Mouse (Mus musculus) liver, embryonic 13.5 days (tissue): ENCODE results near the gene Ppp1r18. TPM values are rescaled to one million over a fixed set of nuclear protein-coding genes. Genes with fewer than 3 reads are reported as not detected.

ENCODE experiments used
- ATAC-seq: fragments of 200-750 bp; cut with Nextera tagmentation; 2 replicates; pipeline ENCODE4 v1.8.0; 2017; ENCODE audit warnings: low read depth, mild to moderate bottlenecking, moderate number of reproducible peaks, moderate library complexity
- DNase-seq: peaks from one replicate; pipeline ENCODE4 v3.0.0; 2022
- H3K27ac ChIP-seq: fragments of 300-500 bp; sonication (generic); 2 replicates; pipeline ENCODE4 v1.5.1; 2015; ENCODE audit warnings: moderate library complexity, mild to moderate bottlenecking, inconsistent platforms
- H3K27me3 ChIP-seq: fragments of 300-500 bp; sonication (generic); 2 replicates; pipeline ENCODE4 v1.6.1; 2015; ENCODE audit warnings: mild to moderate bottlenecking, inconsistent platforms
- H3K36me3 ChIP-seq: fragments of 300-500 bp; sonication (generic); 2 replicates; pipeline ENCODE4 v1.6.1; 2015; ENCODE audit warnings: mild to moderate bottlenecking, inconsistent platforms
- H3K4me1 ChIP-seq: fragments of 300-500 bp; sonication (generic); replicated peaks from 2 replicates; pipeline ENCODE4 v1.6.1; 2015; ENCODE audit warnings: inconsistent platforms
- H3K4me2 ChIP-seq: fragments of 300-500 bp; sonication (generic); 2 replicates; pipeline ENCODE4 v1.6.1; 2015; ENCODE audit warnings: inconsistent platforms, mild to moderate bottlenecking, moderate library complexity
- H3K4me3 ChIP-seq: fragments of 300-500 bp; sonication (generic); replicated peaks from 2 replicates; pipeline ENCODE4 v1.5.1; 2015; ENCODE audit warnings: mild to moderate bottlenecking, inconsistent platforms
- H3K9ac ChIP-seq: fragments of 300-500 bp; sonication (generic); 2 replicates; pipeline ENCODE4 v1.6.1; 2015; ENCODE audit warnings: mild to moderate bottlenecking, inconsistent platforms
- H3K9me3 ChIP-seq: fragments of 300-500 bp; sonication (generic); replicated peaks from 2 replicates; pipeline ENCODE4 v1.6.1; 2016; ENCODE audit warnings: inconsistent platforms
- WGBS: fragments of 180-500 bp; shearing (Covaris S2); methylation state at CpG from one replicate; pipeline ENCODE4 v1.1.7; 2015; ENCODE audit not compliant: insufficient replicate concordance; 5-methylcytosine and 5-hydroxymethylcytosine counted together
- polyA plus RNA-seq: library from polyadenylated mRNA; unstranded; fragments of >200 nt; fragmentation: Nextera tagmentation; extraction: Ambion mirVana; gene quantifications from 2 replicates; pipeline ENCODE4 v1.2.1, GENCODE M21; 2015

The Ppp1r18 gene
- polyA plus RNA-seq, 1 experiment from 2014 or later = 8.0 TPM

DNA sequence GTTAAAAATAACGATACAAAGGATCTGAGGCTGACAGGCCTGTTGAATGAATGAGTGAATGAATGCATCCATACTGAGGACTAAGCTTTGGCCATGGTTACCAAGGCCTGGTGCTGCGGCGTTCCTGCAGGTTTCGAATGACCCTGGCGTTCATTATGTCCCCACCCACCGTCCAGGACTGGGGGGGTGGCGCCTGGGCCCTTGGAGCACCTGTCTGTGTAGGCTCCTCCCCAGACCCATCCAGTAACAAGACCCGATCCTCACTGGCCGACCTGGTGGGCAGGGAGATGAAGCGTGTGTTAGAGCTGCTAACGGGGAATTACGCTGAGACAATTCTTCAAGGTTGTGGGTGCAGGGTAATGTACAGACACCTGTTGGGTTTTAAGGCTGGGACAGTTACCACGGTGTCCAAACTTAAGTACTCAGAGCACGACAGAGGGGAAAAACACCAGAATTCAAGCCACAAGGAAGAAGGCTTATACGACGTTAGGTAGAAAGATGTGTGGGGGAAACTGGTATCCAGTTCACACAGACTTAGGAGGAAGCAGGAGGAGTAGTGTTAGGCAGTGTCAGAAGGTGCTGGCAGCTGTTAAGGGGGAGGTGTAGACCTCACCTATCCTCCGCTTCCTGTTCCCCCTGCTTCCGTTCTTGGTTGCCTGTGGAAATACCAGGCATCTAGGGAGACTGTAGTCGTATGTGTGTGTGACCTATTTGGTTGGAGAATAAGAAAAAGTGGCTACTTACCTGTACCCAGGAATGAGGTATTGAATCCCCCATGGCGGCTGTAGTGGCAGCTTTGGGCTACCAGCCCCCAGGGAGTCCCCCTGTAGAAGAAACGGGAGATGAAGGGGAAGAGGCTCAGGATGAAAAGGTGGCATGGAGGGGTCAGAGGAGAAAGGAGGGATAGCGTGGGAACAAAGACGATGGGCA, 32.5 kb downstream of the Ppp1r18 start:
- peak overlapping the region; percentile 94 for H3K9ac ChIP-seq
- H3K4me3 ChIP-seq = peak overlapping the region; percentile 91
- H3K4me1 ChIP-seq = peaks cover 44% of the 10 kb centered on the region
- DNase-seq = peak; percentile 31
- ATAC-seq = peak; percentile 57
- WGBS = 33% methylated on average over 23 of the region's 23 CpGs
- no peaks in the 10 kb centered on the region for H3K27me3 ChIP-seq
- peak overlapping the region; percentile 98 for H3K4me2 ChIP-seq
- peak overlapping the region; percentile 86 for H3K27ac ChIP-seq
- peaks cover 28% of the 10 kb centered on the region for H3K36me3 ChIP-seq
- no peaks in the 10 kb centered on the region for H3K9me3 ChIP-seq

DNA sequence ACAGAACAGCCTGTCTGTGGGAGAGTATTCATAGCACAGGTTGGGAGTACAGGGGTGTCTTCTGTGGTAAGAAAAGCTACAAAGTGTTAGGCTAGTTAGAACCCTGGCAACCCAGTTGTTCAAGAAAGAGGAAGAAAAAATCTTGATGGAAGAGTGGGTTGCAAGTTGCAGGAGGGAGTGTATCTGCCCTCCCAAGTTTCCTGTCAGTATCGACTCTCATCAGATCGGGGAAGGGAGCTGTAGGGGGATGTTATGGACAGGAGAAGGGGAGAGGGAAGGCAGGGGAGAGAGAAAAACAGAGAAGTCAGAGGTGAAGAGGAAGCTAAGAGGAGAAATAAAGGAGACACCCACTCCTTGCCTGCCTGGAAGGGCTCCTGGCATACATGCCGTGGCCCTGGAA, 35.2 kb downstream of the Ppp1r18 start:
- Histone ChIP-seq H3K9ac (0 out of 2 replicates have a peak overlapping the region, but pooled peaks have one; percentile 3), H3K4me3 (no peak overlapping the region), H3K27me3 (no peaks in the 10 kb centered on the region), H3K9me3 (no peaks in the 10 kb centered on the region), H3K36me3 (peaks cover 17% of the 10 kb centered on the region), H3K4me2 (no peak overlapping the region), H3K4me1 (peaks cover 51% of the 10 kb centered on the region), H3K27ac (peak overlapping the region; percentile 34; the same call in 1 of the 2 replicates)
- WGBS = 29% methylated on average over 3 of the region's 3 CpGs
- ATAC-seq (no peak), DNase-seq (no peak)

DNA sequence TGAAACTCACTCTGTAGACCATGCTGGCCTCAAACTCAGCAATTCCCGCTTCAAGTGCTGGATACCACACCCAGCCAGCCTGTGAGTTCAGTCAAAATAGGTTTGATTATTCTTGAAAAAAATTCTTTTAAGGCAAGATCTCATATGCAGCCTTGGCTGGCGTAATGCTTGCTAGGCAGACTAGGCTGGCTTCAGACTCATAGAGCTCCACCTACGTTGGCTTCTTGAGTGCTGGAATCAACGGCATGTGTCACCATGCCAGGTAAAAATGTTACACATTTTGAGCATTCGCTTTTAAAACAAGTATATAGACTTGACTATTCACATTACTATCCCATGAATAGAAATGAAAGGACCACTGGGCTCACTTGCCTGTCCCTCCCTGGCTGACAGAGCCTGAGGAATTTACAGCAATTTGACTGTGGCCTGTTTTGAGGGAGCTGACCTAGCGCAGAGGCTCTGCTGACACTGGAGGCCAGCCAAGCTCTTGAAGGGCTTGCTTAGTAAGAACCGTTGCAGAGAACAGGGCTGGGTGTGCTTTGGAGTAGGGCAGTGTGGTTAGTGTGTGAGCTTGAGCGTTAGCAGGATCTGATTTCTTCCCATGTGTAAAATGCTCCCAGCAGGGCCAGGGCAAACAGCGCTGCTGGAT, 38.1 kb downstream of the Ppp1r18 start:
- no peak overlapping the region for H3K4me2 ChIP-seq
- no peak for DNase-seq
- H3K27me3 ChIP-seq = no peaks in the 10 kb centered on the region
- 70% methylated on average over 9 of the region's 9 CpGs for WGBS
- peaks cover 30% of the 10 kb centered on the region for H3K36me3 ChIP-seq
- peaks cover 28% of the 10 kb centered on the region for H3K4me1 ChIP-seq
- no peaks in the 10 kb centered on the region for H3K9me3 ChIP-seq
- H3K9ac ChIP-seq = no peak overlapping the region
- no peak overlapping the region for H3K27ac ChIP-seq
- no peak overlapping the region for H3K4me3 ChIP-seq
- no peak for ATAC-seq

DNA sequence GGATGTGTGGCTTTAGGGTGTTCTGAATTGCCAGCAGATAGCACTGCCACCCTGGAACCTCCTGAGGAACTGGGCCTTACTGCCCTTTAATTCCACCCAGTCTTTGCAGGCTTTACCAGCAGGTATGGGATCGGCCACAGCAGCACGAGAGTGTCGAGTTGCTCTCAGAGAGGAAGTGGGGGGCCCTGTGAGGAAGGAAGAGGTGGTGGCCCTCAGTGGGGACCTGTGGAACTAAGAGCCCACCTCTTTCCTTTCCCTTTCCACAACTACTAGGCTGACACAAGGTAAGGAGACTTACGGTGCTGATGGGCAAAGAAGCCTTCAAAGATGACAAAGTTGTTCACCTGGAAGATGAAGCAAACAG, 38.6 kb downstream of the Ppp1r18 start:
- H3K4me3 ChIP-seq = no peak overlapping the region
- H3K9ac ChIP-seq = no peak overlapping the region
- DNase-seq (no peak), ATAC-seq (no peak)
- H3K36me3 ChIP-seq = peaks cover 31% of the 10 kb centered on the region
- no peak overlapping the region for H3K27ac ChIP-seq
- 37% methylated on average over 4 of the region's 4 CpGs for WGBS
- peaks cover 33% of the 10 kb centered on the region for H3K4me1 ChIP-seq
- no peak overlapping the region for H3K4me2 ChIP-seq
- no peaks in the 10 kb centered on the region for H3K9me3 ChIP-seq
- H3K27me3 ChIP-seq = no peaks in the 10 kb centered on the region

DNA sequence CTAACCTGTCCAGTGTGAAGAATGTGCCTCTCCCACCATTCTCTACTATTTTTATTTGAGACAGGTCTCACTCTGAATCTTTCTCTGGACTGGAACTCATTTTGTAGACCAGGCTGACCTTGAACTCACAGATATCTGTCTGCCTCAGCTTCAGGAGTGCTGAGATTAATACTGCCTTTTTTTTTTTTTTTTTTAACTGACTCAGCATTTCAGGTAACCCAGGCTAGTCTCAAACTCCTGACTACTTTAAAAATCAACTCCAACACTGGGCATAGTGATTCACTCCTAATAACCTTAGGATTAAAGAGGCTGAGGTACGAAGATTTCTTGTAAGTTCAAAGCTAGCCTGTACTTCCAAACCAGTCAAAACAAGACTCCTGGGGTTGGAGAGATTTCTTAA, 40.2 kb downstream of the Ppp1r18 start:
- Histone ChIP-seq H3K27ac (no peak overlapping the region), H3K4me2 (no peak overlapping the region), H3K27me3 (no peaks in the 10 kb centered on the region), H3K4me1 (peaks cover 35% of the 10 kb centered on the region), H3K9me3 (no peaks in the 10 kb centered on the region), H3K4me3 (no peak overlapping the region), H3K9ac (no peak overlapping the region), H3K36me3 (peaks cover 28% of the 10 kb centered on the region)
- no peak for ATAC-seq
- DNase-seq = no peak
- WGBS = 87% methylated on average over 1 of the region's 1 CpGs

DNA sequence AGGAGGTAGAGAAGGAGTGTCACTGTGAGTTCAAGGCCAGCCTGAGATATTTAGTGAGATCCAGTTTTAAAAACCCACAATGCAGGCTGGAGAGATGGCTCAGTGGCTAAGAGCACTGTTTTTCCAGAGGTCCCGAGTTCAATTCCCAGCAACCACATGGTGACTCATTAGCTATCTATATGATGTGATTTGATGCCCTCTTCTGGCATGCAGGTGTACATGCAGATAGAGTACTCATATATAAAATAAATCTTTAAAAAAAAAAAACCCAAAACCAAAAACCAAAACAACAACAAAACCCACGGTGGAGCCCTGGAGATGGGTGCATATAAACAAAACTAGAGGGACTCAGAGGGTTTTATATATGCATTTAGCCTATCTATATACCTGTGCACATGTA, 42.2 kb downstream of the Ppp1r18 start:
- peaks cover 35% of the 10 kb centered on the region for H3K4me1 ChIP-seq
- no peak for DNase-seq
- H3K27ac ChIP-seq = no peak overlapping the region
- H3K4me3 ChIP-seq = no peak overlapping the region
- ATAC-seq = no peak
- whole genome bisulfite sequencing = 45% methylated on average over 2 of the region's 2 CpGs
- no peaks in the 10 kb centered on the region for H3K27me3 ChIP-seq
- no peak overlapping the region for H3K9ac ChIP-seq
- H3K9me3 ChIP-seq = no peaks in the 10 kb centered on the region
- no peak overlapping the region for H3K4me2 ChIP-seq
- H3K36me3 ChIP-seq = peaks cover 47% of the 10 kb centered on the region

DNA sequence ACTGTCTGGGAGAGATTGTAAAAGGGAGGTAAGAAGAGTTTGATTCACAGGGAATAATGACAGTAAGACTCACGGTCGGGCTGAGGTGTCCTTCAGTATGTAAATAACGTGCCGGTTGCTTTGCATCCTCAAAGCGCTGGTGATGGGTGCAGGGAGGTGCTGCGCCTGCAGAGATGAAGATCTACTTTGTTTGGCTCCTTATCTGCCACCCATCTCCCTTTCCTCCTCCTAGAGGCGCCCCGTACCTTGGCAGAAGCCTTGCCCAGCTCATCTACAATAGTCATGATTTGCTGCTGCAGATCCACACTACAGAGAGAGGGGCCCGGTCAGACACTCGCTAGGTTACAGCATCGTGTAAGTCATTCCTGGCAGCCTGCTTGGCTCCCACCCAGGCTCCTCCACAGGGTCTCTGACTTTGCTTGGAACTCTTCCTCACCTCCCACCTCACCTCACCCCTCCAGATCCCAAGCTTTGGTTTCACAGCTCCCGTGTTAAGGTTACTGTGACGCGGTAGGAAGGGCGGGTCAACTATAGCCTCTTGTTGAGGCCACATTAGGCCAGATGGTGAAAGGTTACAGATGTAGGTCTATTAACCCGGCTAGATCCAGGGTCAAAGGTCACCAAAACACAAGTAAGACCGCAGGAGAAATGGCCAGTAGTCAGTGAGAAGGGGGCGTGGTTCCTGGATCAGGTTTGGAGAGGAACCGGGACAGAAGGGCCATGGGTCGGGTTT, 44.0 kb downstream of the Ppp1r18 start:
- Histone ChIP-seq H3K9me3 (no peaks in the 10 kb centered on the region), H3K4me1 (peaks cover 42% of the 10 kb centered on the region), H3K36me3 (peaks cover 57% of the 10 kb centered on the region), H3K4me2 (peak overlapping the region; percentile 84), H3K27me3 (no peaks in the 10 kb centered on the region), H3K4me3 (peak overlapping the region; percentile 71), H3K9ac (peak overlapping the region; percentile 73), H3K27ac (peak overlapping the region; percentile 79)
- ATAC-seq (peak; percentile 53), DNase-seq (no peak)
- WGBS = 38% methylated on average over 20 of the region's 20 CpGs

DNA sequence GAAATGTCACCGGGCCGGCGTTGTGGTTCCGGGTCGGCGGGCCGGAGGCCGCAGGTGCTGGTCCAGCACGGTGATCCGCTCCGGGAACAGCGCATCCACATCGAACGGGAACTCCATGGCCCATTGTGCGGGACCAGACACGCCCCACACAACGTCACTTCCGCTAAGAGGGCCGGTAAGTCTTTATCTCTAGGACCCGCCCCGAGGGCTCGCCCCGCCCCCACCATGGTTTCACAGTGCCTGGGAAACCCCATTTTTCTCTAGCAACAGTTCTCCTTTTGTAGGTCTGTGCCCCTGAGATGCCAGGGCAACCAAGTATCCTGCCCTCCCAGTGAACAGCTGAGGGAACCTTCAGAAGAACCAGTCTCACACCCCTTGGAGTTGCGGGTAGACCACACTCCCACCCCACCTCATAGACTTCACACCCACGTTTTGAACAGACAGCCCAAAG, 44.6 kb downstream of the Ppp1r18 start, which contains the start of gene Atat1:
Gene Atat1, minus strand, starts transcription at position 157 of the 451 bp plus-strand sequence.
- H3K9ac ChIP-seq = peak within 1 kb of the TSS; percentile 73
- peak; percentile 81 for ATAC-seq
- H3K4me2 ChIP-seq = peak within 1 kb of the TSS; percentile 84
- H3K4me1 ChIP-seq = peaks cover 46% of the 10 kb centered on the region
- peak within 1 kb of the TSS; percentile 79 for H3K27ac ChIP-seq
- no peaks in the 10 kb centered on the region for H3K27me3 ChIP-seq
- H3K9me3 ChIP-seq = no peaks in the 10 kb centered on the region
- H3K36me3 ChIP-seq = peaks cover 57% of the 10 kb centered on the region
- DNase-seq = peak; percentile 90
- peak within 1 kb of the TSS; percentile 71 for H3K4me3 ChIP-seq
- 2% methylated on average over 25 of the region's 25 CpGs for WGBS

DNA sequence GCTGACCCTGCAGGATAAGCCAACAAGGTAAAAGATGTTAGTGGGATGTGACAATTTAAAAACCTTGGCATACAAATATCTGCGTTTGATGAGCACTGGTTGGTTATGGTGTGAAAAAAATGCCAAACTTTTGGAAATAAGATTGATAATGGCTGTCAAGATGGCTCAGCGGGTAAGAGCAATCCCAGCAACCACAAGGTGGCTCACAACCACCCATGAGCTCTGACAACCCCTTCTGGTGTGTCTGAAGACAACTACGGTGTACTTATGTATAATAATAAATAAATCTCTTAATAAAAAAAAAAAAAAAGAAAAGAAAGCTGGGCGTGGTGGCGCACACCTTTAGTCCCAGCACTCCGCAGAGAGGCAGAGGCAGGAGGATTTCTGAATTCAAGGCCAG, 49.6 kb downstream of the Ppp1r18 start:
- 50% methylated on average over 6 of the region's 6 CpGs for WGBS

DNA sequence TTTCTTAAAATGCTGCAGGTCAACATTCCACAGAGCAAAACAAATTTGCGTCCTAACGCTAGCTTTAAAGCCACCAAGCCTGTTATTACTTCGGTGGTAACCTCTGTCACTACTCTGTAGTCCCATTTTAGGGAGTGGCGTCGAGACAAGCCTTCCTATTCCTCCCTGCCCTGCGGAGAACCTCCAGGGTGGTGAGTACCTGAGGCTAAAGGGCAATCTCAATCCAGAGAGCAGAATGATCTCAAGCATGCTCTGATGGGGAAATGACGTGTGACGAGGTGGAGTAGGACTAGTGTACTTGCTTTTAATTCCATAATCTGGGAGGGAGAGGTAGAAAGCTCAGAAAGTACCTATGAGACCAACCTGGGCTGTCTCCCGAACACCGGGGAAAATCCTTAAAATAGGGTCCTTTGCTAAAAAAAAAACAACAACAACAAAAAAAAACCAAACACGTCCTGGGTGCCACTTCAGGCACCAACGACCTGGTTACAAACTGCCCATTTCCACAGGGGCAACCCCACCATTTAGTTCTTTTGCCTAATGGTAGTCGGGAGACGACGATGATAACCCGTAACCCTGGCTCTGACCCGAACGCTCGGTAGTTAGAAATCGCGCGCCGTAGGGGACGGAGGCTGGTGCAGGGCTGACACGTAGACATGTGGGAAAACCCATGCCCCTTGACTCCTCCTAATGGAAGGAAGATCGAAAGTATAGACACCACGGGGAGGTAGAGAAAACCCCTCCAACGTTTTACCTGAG, 50.3 kb downstream of the Ppp1r18 start:
- DNase-seq (no peak), ATAC-seq (peak; percentile 6; the same call in 1 of the 2 replicates)
- peaks cover 56% of the 10 kb centered on the region for H3K4me1 ChIP-seq

More for the DNA sequence above, 49.6 kb downstream of the Ppp1r18 start:
- Histone ChIP-seq H3K9ac (peak overlapping the region; percentile 98), H3K27me3 (no peaks in the 10 kb centered on the region), H3K36me3 (peaks cover 52% of the 10 kb centered on the region), H3K4me1 (peaks cover 51% of the 10 kb centered on the region), H3K9me3 (no peaks in the 10 kb centered on the region), H3K4me3 (peak overlapping the region; percentile 92), H3K4me2 (peak overlapping the region; percentile 81), H3K27ac (peak overlapping the region; percentile 97; the same call in 1 of the 2 replicates)
- ATAC-seq (no peak), DNase-seq (no peak)

More for the DNA sequence above, 50.3 kb downstream of the Ppp1r18 start:
- Histone ChIP-seq H3K27ac (peak overlapping the region; percentile 97), H3K4me2 (peak overlapping the region; percentile 81), H3K4me3 (peak overlapping the region; percentile 92), H3K36me3 (peaks cover 58% of the 10 kb centered on the region), H3K9me3 (no peaks in the 10 kb centered on the region), H3K9ac (peak overlapping the region; percentile 98), H3K27me3 (no peaks in the 10 kb centered on the region)
- WGBS = under 1% methylated on average over 28 of the region's 28 CpGs
